Mouse (Mus musculus) liver, adult (tissue): ENCODE measurements around the gene Gm49321.

Experiments
- GATA4 ChIP-seq: IDR thresholded peaks from 2 replicates; pipeline ENCODE4 v1.6.1; 2014; ENCODE audit warnings: mild to moderate bottlenecking, low read length; ENCODE audit not compliant: insufficient replicate concordance

Gene Gm49321

DNA sequence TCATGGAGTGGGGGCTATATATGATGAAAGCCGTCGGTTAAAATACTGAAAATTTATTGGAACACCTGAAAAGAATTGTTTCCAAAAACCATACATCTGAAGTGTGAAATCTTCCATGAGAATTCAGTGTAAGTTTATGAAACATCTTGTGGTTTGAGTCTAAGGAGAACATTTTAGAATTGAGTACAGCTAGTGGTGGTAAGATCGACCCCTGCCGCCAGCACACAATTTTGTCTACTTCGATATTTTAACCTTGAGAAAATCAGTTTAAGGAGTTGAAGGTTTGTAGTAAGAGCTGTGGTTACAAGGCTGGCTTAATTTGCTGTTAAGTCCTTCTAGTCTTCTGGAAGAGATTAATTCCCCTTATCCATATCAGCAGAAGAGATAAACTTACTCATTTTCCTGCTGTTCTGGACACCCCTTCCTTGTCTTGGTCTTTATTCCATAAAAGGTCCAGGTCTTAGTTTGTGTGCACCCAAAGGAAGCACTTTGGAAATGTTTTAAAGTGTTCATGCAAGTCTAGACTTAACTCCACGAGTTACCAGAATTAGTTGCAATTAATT is 28.4 kb upstream of the Gm49321 start:
- TF ChIP-seq GATA4: no peak

GRCm38 (mm10) chr12:73918479-73918878 is 19.0 kb upstream of the Gm49321 start:
- no peak for TF ChIP-seq GATA4

DNA sequence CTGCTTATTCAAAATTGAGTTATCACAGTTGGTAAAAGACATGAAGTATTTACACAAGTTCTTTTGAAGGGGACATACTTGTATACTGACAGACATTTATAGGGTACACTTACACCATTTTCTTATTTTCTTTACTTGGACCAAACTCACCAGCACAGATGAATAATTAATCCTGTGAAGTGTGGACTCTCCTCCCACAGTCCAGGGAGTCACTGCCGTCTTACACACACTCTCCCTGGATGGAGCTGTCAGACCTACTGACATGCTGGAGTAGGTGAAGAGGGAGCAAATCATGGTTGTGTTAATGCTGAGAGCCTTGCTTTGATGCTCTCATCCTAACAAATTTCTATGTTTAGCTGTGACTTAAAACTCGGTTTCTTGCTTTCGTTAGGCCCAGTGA is 7.2 kb upstream of the Gm49321 start:
- TF ChIP-seq GATA4: no peak

DNA sequence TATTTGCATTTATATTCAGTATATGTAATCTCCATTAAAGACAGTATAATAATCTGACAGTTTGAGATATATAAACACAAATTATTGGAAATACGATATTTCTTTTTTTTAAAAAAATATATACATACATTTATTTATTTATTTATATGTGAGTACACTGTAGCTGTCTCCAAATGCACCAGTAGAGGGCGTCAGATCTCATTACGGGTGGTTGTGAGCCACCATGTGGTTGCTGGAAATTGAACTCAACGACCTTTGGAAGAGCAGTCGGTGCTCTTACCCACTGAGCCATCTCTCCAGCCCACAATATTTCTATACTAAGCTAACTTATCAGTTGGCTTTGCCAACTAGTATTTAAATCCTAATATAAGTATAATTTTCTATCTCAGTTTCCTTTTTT is 6.2 kb upstream of the Gm49321 start:
- no peak for TF ChIP-seq GATA4

DNA sequence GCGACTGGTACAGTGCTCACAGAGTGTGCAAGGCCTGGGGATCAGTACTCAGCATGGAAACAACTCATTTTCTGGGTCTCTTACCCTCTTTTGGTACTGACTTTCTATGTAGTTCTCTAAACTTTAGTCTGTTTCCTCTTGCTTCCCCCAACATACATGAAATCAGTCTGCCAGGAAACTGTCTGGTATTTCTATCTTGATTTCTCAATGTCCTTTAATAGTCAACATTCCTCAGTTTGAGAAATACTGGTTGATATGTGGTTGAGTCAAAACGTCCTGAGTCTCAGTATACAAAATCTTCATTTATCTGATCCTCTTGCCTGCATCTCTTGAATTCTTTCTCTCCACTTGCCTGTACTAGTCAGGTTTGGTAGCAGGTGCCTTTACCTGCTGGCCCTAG is 2.9 kb upstream of the Gm49321 start:
- no peak for TF ChIP-seq GATA4

- TF ChIP-seq GATA4: no peak
Measured at GRCm38 (mm10) chr12:73939542-73939941, 2.1 kb downstream of the Gm49321 start.

DNA sequence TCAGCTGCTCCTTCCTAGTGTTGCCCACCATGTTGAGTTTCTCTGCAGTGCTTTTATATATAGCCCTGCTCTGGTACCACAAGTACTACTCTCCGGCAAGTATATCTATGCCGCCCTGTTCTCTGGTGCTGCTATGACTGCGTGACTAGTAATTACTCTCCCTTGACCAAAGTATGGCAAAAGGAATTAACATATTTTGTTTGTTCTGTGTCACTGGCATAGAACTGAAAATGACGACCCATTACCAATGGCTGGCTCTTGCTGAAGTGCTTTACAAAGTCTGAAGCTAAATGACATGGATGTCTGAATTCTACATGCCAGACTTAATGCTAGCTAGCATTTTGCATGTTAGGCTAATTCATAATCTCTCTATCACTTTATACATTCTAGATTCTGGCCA is 11.0 kb downstream of the Gm49321 start:
- no peak for TF ChIP-seq GATA4

GRCm38 (mm10) chr12:73949318-73950058 is 12.0 kb downstream of the Gm49321 start:
- TF ChIP-seq GATA4: no peak

DNA sequence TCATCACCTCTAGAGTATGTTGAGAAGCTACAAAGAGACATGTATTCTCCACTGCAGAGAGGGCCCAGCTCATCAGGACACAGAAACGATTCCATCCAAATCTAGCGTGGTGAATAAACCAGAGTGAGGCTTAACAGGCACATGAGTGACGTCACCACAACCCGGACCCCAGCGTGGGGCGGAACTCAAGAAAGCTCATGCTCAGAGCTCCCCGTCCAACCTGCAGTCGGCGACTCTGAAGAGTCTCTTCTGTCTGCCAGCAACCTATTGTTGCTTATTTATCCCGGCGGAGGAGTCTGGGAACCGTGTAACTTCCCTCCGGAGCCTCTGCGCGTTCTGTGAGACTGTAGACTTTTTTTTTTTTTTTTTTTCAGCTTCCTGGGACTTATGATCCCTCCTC is 15.4 kb downstream of the Gm49321 start:
- no peak for TF ChIP-seq GATA4

- no peak for TF ChIP-seq GATA4
Measured at GRCm38 (mm10) chr12:73953420-73954186, 16.1 kb downstream of the Gm49321 start.

GRCm38 (mm10) chr12:73954785-73955184 is 17.3 kb downstream of the Gm49321 start:
- no peak for TF ChIP-seq GATA4

- TF ChIP-seq GATA4: no peak
Measured at GRCm38 (mm10) chr12:73957676-73958075, 20.2 kb downstream of the Gm49321 start.

DNA sequence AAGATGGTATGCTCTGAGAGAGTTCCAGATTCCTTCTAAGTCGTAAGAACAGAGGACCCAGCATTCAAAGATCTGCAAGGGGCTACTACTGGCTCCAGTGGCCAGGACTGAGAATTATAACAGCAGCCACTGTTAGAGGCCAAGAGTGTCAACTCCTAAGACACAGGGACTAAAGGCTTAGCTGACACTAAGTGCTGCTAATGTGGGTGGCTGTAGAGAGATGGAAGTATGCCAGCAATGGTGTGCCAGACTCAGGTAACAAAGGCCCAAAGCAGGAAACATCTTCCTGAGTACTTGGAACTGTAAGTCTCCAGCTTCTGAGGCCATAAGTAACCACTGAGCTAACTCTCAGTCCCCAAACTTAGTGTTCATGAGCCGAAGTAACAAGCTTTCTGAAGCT is 21.4 kb downstream of the Gm49321 start:
- no peak for TF ChIP-seq GATA4

- TF ChIP-seq GATA4: no peak
Measured at GRCm38 (mm10) chr12:73964291-73965281, 27.1 kb downstream of the Gm49321 start, which contains the start of gene Snapc1. Gene Snapc1, plus strand, starts transcription at chr12:73964481.

DNA sequence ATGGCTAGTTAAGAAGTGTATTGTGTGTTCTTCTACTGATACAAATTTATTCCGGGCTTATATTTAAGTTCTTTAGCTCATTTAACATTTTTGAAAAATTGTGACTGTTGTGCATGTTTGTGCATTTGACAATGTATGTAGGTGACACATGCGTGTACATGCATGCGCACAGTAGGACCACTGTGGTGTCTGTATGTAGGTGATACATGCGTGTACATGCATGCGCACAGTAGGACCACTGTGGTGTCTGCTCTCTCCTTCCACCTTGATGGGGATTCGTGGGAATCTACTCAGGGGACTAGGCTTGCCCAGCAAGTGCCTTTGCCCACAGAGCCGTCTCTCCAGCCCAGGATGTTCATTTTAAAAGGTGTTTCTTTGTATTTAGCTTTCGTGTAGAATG is 31.7 kb downstream of the Gm49321 start:
- no peak for TF ChIP-seq GATA4

DNA sequence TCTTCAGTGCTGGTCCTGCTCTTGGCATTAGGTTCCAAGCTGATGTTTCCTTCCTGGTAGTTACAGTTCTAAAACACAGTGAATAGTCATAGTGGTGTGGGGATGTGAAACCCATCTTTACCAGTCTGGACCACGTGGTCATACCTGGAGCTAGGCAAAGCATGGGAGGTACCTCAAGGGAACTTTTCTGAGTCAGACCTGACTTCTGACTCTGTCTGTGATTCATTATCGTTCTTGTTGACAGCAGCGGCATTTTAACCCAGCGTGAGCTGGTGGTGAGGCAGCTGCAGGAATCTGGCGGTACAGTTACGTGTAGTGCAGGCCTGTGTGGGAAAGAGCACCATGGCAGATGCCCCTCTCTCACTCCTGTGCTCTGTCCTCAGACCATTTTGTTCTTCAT is 37.1 kb downstream of the Gm49321 start:
- no peak for TF ChIP-seq GATA4

DNA sequence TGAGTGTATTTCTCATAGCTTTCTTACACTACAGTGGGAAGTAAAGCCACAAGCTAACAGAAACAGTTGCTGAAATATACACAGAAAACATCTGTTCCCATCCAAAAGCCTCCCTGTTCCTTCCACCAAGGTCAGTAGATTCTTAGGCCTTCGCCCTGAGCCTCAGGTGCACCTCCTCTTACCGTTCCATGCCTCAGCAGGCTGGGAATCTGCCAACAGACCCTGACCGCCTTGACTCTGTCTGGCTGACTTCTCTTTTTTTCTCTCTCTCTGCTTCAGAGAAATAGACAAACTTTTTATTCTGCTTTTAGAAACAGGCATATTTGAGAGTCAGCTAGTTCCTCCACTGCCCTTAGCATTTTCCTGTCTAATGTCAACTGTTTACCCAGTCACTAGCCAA is 40.7 kb downstream of the Gm49321 start:
- no peak for TF ChIP-seq GATA4
